Mouse (Mus musculus) urinary bladder, postnatal 10 days (tissue): Measurements from ENCODE around the gene Cdh26.

ENCODE experiments used
- DNase-seq: peaks from one replicate; pipeline ENCODE4 v3.0.0; 2022; ENCODE audit warnings: low spot score

The Cdh26 gene

GRCm38 (mm10) chr2:178437311-178437710, 7.0 kb downstream of the Cdh26 start:
- DNase-seq, result no peak

GRCm38 (mm10) chr2:178449386-178449785, 19.1 kb downstream of the Cdh26 start:
- no peak for DNase-seq

- no peak for DNase-seq
These were observed 19.9 kb downstream of the Cdh26 start for GRCm38 (mm10) chr2:178450236-178450635.

- DNase-seq, result no peak
These were observed 20.6 kb downstream of the Cdh26 start for GRCm38 (mm10) chr2:178450961-178451360.

- no peak for DNase-seq
These were observed 24.6 kb downstream of the Cdh26 start for GRCm38 (mm10) chr2:178454664-178455516.

GRCm38 (mm10) chr2:178457414-178457813, 27.1 kb downstream of the Cdh26 start:
- no peak for DNase-seq

- no peak for DNase-seq
These were observed 30.0 kb downstream of the Cdh26 start for GRCm38 (mm10) chr2:178460353-178460752.

GRCm38 (mm10) chr2:178471546-178472480, 41.5 kb downstream of the Cdh26 start:
- no peak for DNase-seq

- DNase-seq, result no peak
These were observed 43.6 kb downstream of the Cdh26 start for GRCm38 (mm10) chr2:178473916-178474315.

GRCm38 (mm10) chr2:178477228-178477627, 46.9 kb downstream of the Cdh26 start:
- DNase-seq, result no peak

- no peak for DNase-seq
These were observed 48.7 kb downstream of the Cdh26 start for GRCm38 (mm10) chr2:178479011-178479410.

- no peak for DNase-seq
These were observed 50.6 kb downstream of the Cdh26 start for GRCm38 (mm10) chr2:178480932-178481331.

- no peak for DNase-seq
These were observed 53.1 kb downstream of the Cdh26 start for GRCm38 (mm10) chr2:178483462-178483861.

- DNase-seq, result no peak
These were observed 57.9 kb downstream of the Cdh26 start for GRCm38 (mm10) chr2:178488276-178488675.

GRCm38 (mm10) chr2:178490245-178490920, 60.1 kb downstream of the Cdh26 start:
- no peak for DNase-seq

- no peak for DNase-seq
These were observed 63.7 kb downstream of the Cdh26 start for GRCm38 (mm10) chr2:178494066-178494465.

- no peak for DNase-seq
These were observed 65.5 kb downstream of the Cdh26 start for GRCm38 (mm10) chr2:178495816-178496215.

- no peak for DNase-seq
These were observed 67.6 kb downstream of the Cdh26 start for GRCm38 (mm10) chr2:178497900-178498299.

- no peak for DNase-seq
These were observed 68.1 kb downstream of the Cdh26 start for GRCm38 (mm10) chr2:178498409-178498808.

GRCm38 (mm10) chr2:178502469-178502868, 72.1 kb downstream of the Cdh26 start:
- no peak for DNase-seq

GRCm38 (mm10) chr2:178506056-178506455, 75.7 kb downstream of the Cdh26 start:
- DNase-seq, result no peak

GRCm38 (mm10) chr2:178507379-178508014, 77.2 kb downstream of the Cdh26 start:
- no peak for DNase-seq
